Mouse (Mus musculus): ENCODE results near the gene Glp2r. TPM values are rescaled to one million over a fixed set of nuclear protein-coding genes. Genes with fewer than 3 reads are reported as not detected.

The Glp2r gene
- polyA plus RNA-seq, 1 experiment from 2014 or later = 0.71 TPM

- ATAC-seq (ENCODE audit: low read depth) = no peak
- H3K4me1 ChIP-seq (ENCODE audit: control insufficient read depth, low read depth, low read length) = no peaks in the 10 kb centered on the region
These were observed 114.1 kb downstream of the Glp2r start for GRCm38 (mm10) chr11:67656811-67657210.

GRCm38 (mm10) chr11:67656366-67656765 lies 114.6 kb downstream of the Glp2r start:
- H3K4me3 ChIP-seq (ENCODE audit: low read depth, low read length) = no peak overlapping the region
- no peaks in the 10 kb centered on the region for H3K9me3 ChIP-seq (replicated peaks; ENCODE audit: control insufficient read depth, low read length)
- H3K9ac ChIP-seq (ENCODE audit: low read depth, low read length) = no peak overlapping the region
- WGBS (ENCODE audit: insufficient replicate concordance) = 50% methylated on average over 7 of the region's 7 CpGs
- H3K4me2 ChIP-seq (ENCODE audit: low read depth, low read length) = no peak overlapping the region
- H3K4me1 ChIP-seq (ENCODE audit: control insufficient read depth, low read depth, low read length) = no peaks in the 10 kb centered on the region
- H3K27me3 ChIP-seq (ENCODE audit: control insufficient read depth, insufficient read depth, low read depth, low read length) = no peaks in the 10 kb centered on the region
- ATAC-seq (ENCODE audit: low read depth) = no peak
- no peaks in the 10 kb centered on the region for H3K36me3 ChIP-seq (ENCODE audit: control insufficient read depth, insufficient read depth)
- no peak overlapping the region for H3K27ac ChIP-seq (ENCODE audit: low read length)

More at GRCm38 (mm10) chr11:67656811-67657210, 114.1 kb downstream of the Glp2r start:
- Histone ChIP-seq H3K9me3 (replicated peaks; ENCODE audit: control insufficient read depth, low read length) (no peaks in the 10 kb centered on the region), H3K27ac (ENCODE audit: low read length) (no peak overlapping the region), H3K4me3 (ENCODE audit: low read depth, low read length) (no peak overlapping the region), H3K36me3 (ENCODE audit: control insufficient read depth, insufficient read depth) (no peaks in the 10 kb centered on the region), H3K27me3 (ENCODE audit: control insufficient read depth, insufficient read depth, low read depth, low read length) (no peaks in the 10 kb centered on the region), H3K9ac (ENCODE audit: low read depth, low read length) (no peak overlapping the region), H3K4me2 (ENCODE audit: low read depth, low read length) (no peak overlapping the region)
- 74% methylated on average over 9 of the region's 9 CpGs for WGBS (ENCODE audit: insufficient replicate concordance)

- H3K27ac ChIP-seq (ENCODE audit: low read length) = no peak overlapping the region
- H3K4me3 ChIP-seq (ENCODE audit: low read depth, low read length) = no peak overlapping the region
- no peak for ATAC-seq (ENCODE audit: low read depth)
- H3K4me2 ChIP-seq (ENCODE audit: low read depth, low read length) = no peak overlapping the region
- H3K27me3 ChIP-seq (ENCODE audit: control insufficient read depth, insufficient read depth, low read depth, low read length) = no peaks in the 10 kb centered on the region
- no peak overlapping the region for H3K9ac ChIP-seq (ENCODE audit: low read depth, low read length)
- no peaks in the 10 kb centered on the region for H3K36me3 ChIP-seq (ENCODE audit: control insufficient read depth, insufficient read depth)
- H3K4me1 ChIP-seq (ENCODE audit: control insufficient read depth, low read depth, low read length) = no peaks in the 10 kb centered on the region
- no peaks in the 10 kb centered on the region for H3K9me3 ChIP-seq (replicated peaks; ENCODE audit: control insufficient read depth, low read length)
- WGBS (ENCODE audit: insufficient replicate concordance) = 64% methylated on average over 17 of the region's 17 CpGs
These were observed 115.6 kb downstream of the Glp2r start for GRCm38 (mm10) chr11:67655236-67655959.

GRCm38 (mm10) chr11:67654514-67654913 lies 116.4 kb downstream of the Glp2r start:
- Histone ChIP-seq H3K27me3 (ENCODE audit: control insufficient read depth, insufficient read depth, low read depth, low read length) (no peaks in the 10 kb centered on the region), H3K4me3 (ENCODE audit: low read depth, low read length) (no peak overlapping the region), H3K36me3 (ENCODE audit: control insufficient read depth, insufficient read depth) (no peaks in the 10 kb centered on the region), H3K9me3 (replicated peaks; ENCODE audit: control insufficient read depth, low read length) (no peaks in the 10 kb centered on the region), H3K4me1 (ENCODE audit: control insufficient read depth, low read depth, low read length) (no peaks in the 10 kb centered on the region), H3K9ac (ENCODE audit: low read depth, low read length) (no peak overlapping the region), H3K27ac (ENCODE audit: low read length) (no peak overlapping the region), H3K4me2 (ENCODE audit: low read depth, low read length) (no peak overlapping the region)
- WGBS (ENCODE audit: insufficient replicate concordance) = 59% methylated on average over 4 of the region's 4 CpGs
- ATAC-seq (ENCODE audit: low read depth) = no peak

GRCm38 (mm10) chr11:67653521-67654090 lies 117.3 kb downstream of the Glp2r start:
- no peaks in the 10 kb centered on the region for H3K27me3 ChIP-seq (ENCODE audit: control insufficient read depth, insufficient read depth, low read depth, low read length)
- H3K27ac ChIP-seq (ENCODE audit: low read length) = no peak overlapping the region
- 69% methylated on average over 9 of the region's 9 CpGs for WGBS (ENCODE audit: insufficient replicate concordance)
- H3K4me2 ChIP-seq (ENCODE audit: low read depth, low read length) = no peak overlapping the region
- no peaks in the 10 kb centered on the region for H3K4me1 ChIP-seq (ENCODE audit: control insufficient read depth, low read depth, low read length)
- no peak overlapping the region for H3K4me3 ChIP-seq (ENCODE audit: low read depth, low read length)
- no peaks in the 10 kb centered on the region for H3K36me3 ChIP-seq (ENCODE audit: control insufficient read depth, insufficient read depth)
- H3K9ac ChIP-seq (ENCODE audit: low read depth, low read length) = no peak overlapping the region
- no peak for ATAC-seq (ENCODE audit: low read depth)
- no peaks in the 10 kb centered on the region for H3K9me3 ChIP-seq (replicated peaks; ENCODE audit: control insufficient read depth, low read length)

GRCm38 (mm10) chr11:67652893-67653255 lies 118.1 kb downstream of the Glp2r start:
- no peak overlapping the region for H3K4me3 ChIP-seq (ENCODE audit: low read depth, low read length)
- H3K27ac ChIP-seq (ENCODE audit: low read length) = no peak overlapping the region
- H3K27me3 ChIP-seq (ENCODE audit: control insufficient read depth, insufficient read depth, low read depth, low read length) = no peaks in the 10 kb centered on the region
- H3K36me3 ChIP-seq (ENCODE audit: control insufficient read depth, insufficient read depth) = no peaks in the 10 kb centered on the region
- ATAC-seq (ENCODE audit: low read depth) = no peak
- no peaks in the 10 kb centered on the region for H3K9me3 ChIP-seq (replicated peaks; ENCODE audit: control insufficient read depth, low read length)
- 36% methylated on average over 6 of the region's 6 CpGs for WGBS (ENCODE audit: insufficient replicate concordance)
- H3K4me2 ChIP-seq (ENCODE audit: low read depth, low read length) = no peak overlapping the region
- no peaks in the 10 kb centered on the region for H3K4me1 ChIP-seq (ENCODE audit: control insufficient read depth, low read depth, low read length)
- H3K9ac ChIP-seq (ENCODE audit: low read depth, low read length) = no peak overlapping the region

GRCm38 (mm10) chr11:67652194-67652892 lies 118.6 kb downstream of the Glp2r start:
- no peak overlapping the region for H3K4me3 ChIP-seq (ENCODE audit: low read depth, low read length)
- 18% methylated on average over 14 of the region's 14 CpGs for WGBS (ENCODE audit: insufficient replicate concordance)
- no peak overlapping the region for H3K9ac ChIP-seq (ENCODE audit: low read depth, low read length)
- no peaks in the 10 kb centered on the region for H3K4me1 ChIP-seq (ENCODE audit: control insufficient read depth, low read depth, low read length)
- no peak overlapping the region for H3K27ac ChIP-seq (ENCODE audit: low read length)
- no peak for ATAC-seq (ENCODE audit: low read depth)
- H3K27me3 ChIP-seq (ENCODE audit: control insufficient read depth, insufficient read depth, low read depth, low read length) = no peaks in the 10 kb centered on the region
- H3K4me2 ChIP-seq (ENCODE audit: low read depth, low read length) = no peak overlapping the region
- H3K9me3 ChIP-seq (replicated peaks; ENCODE audit: control insufficient read depth, low read length) = no peaks in the 10 kb centered on the region
- no peaks in the 10 kb centered on the region for H3K36me3 ChIP-seq (ENCODE audit: control insufficient read depth, insufficient read depth)

- Histone ChIP-seq H3K4me3 (ENCODE audit: low read depth, low read length) (no peak overlapping the region), H3K36me3 (ENCODE audit: control insufficient read depth, insufficient read depth) (no peaks in the 10 kb centered on the region), H3K4me2 (ENCODE audit: low read depth, low read length) (no peak overlapping the region), H3K4me1 (ENCODE audit: control insufficient read depth, low read depth, low read length) (no peaks in the 10 kb centered on the region), H3K9me3 (replicated peaks; ENCODE audit: control insufficient read depth, low read length) (no peaks in the 10 kb centered on the region), H3K27ac (ENCODE audit: low read length) (no peak overlapping the region), H3K27me3 (ENCODE audit: control insufficient read depth, insufficient read depth, low read depth, low read length) (no peaks in the 10 kb centered on the region), H3K9ac (ENCODE audit: low read depth, low read length) (no peak overlapping the region)
- WGBS (ENCODE audit: insufficient replicate concordance) = 57% methylated on average over 6 of the region's 6 CpGs
- no peak for ATAC-seq (ENCODE audit: low read depth)
These were observed 119.2 kb downstream of the Glp2r start for GRCm38 (mm10) chr11:67651731-67652130.
